Mouse (Mus musculus): ENCODE measurements at regions not wholly inside any gene's neighbourhood (a gene's known extent, or its start where the extent isn't known, plus 50 kb on each side); places are given as distances from the start of the nearest gene placed in this dataset.
"Not testable (repeated sequence)": the region's sequence is repeated elsewhere in the genome, so short reads cannot be mapped to it uniquely, and the experiment has no call there.

- ATAC-seq: no peak
- 82% methylated on average over 1 of the region's 1 CpGs for WGBS
- H3K4me1 ChIP-seq (replicated peaks): no peaks in the 10 kb centered on the region
- no peak overlapping the region for H3K4me2 ChIP-seq (replicated peaks)
- no peaks in the 10 kb centered on the region for H3K36me3 ChIP-seq
- no peak overlapping the region for H3K9ac ChIP-seq (replicated peaks)
- no peaks in the 10 kb centered on the region for H3K27me3 ChIP-seq
- no peaks in the 10 kb centered on the region for H3K9me3 ChIP-seq
- H3K27ac ChIP-seq: no peak overlapping the region
- H3K4me3 ChIP-seq (replicated peaks): no peak overlapping the region
These were observed 532.8 kb downstream of the Tfec start for GRCm38 (mm10) chr6:16365450-16365849.

GRCm38 (mm10) chr6:16362057-16362456 is 536.2 kb downstream of the Tfec start:
- no peak overlapping the region for H3K9ac ChIP-seq (replicated peaks)
- H3K27ac ChIP-seq: no peak overlapping the region
- H3K4me1 ChIP-seq (replicated peaks): no peaks in the 10 kb centered on the region
- H3K27me3 ChIP-seq: no peaks in the 10 kb centered on the region
- 55% methylated on average over 4 of the region's 4 CpGs for WGBS
- H3K4me3 ChIP-seq (replicated peaks): no peak overlapping the region
- ATAC-seq: no peak
- no peak overlapping the region for H3K4me2 ChIP-seq (replicated peaks)
- no peaks in the 10 kb centered on the region for H3K36me3 ChIP-seq
- H3K9me3 ChIP-seq: no peaks in the 10 kb centered on the region

- WGBS: 41% methylated on average over 25 of the region's 25 CpGs
- not testable (repeated sequence) for H3K4me2 ChIP-seq (replicated peaks); H3K9me3 ChIP-seq; H3K4me3 ChIP-seq (replicated peaks); H3K27me3 ChIP-seq; H3K27ac ChIP-seq; H3K4me1 ChIP-seq (replicated peaks); H3K36me3 ChIP-seq; H3K9ac ChIP-seq (replicated peaks)
- ATAC-seq: peak; percentile 93
These were observed 538.1 kb downstream of the Tfec start for GRCm38 (mm10) chr6:16359881-16360711.

- Histone ChIP-seq H3K36me3 (no peaks in the 10 kb centered on the region), H3K9me3 (no peaks in the 10 kb centered on the region), H3K27ac (no peak overlapping the region), H3K4me3 (replicated peaks) (peak overlapping the region; percentile 24), H3K4me2 (replicated peaks) (peak overlapping the region; percentile 46), H3K27me3 (no peaks in the 10 kb centered on the region), H3K9ac (replicated peaks) (no peak overlapping the region), H3K4me1 (replicated peaks) (no peaks in the 10 kb centered on the region)
- peak; percentile 66 for ATAC-seq
- 61% methylated on average over 6 of the region's 7 CpGs for WGBS
These were observed 538.8 kb downstream of the Tfec start for GRCm38 (mm10) chr6:16359464-16359863.

GRCm38 (mm10) chr6:16333638-16334037 is 564.6 kb downstream of the Tfec start:
- Histone ChIP-seq H3K9me3 (no peaks in the 10 kb centered on the region), H3K27me3 (no peaks in the 10 kb centered on the region), H3K27ac (no peak overlapping the region), H3K36me3 (no peaks in the 10 kb centered on the region), H3K4me2 (replicated peaks) (no peak overlapping the region), H3K4me1 (replicated peaks) (no peaks in the 10 kb centered on the region; the same call in 1 of the 2 replicates), H3K9ac (replicated peaks) (no peak overlapping the region), H3K4me3 (replicated peaks) (no peak overlapping the region)
- ATAC-seq: no peak
- WGBS: 53% methylated on average over 8 of the region's 8 CpGs

GRCm38 (mm10) chr6:16314305-16315010 is 583.8 kb downstream of the Tfec start:
- WGBS: 86% methylated on average over 15 of the region's 15 CpGs
- ATAC-seq: no peak

DNA sequence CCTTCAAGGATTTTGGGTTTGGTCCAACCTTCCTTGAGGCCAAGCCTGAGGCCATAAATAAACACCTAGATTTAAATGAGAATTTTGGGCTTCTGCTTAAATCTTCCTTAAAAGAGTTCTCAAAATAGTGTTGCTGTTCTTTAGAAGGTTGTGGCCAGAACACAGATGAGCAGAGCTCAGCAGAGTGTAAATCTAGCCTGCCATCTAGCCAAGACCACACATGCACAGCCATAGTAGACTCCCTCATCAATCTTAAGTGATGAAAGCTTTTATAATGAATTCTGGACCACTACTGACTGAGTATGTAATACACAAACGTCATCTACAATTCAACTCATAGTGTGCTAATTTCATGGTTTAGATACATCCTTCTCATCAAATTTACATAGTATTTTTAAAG is 585.3 kb downstream of the Tfec start:
- no peak for ATAC-seq
- Histone ChIP-seq H3K9ac (replicated peaks) (no peak overlapping the region), H3K4me1 (replicated peaks) (peaks cover 21% of the 10 kb centered on the region), H3K4me3 (replicated peaks) (no peak overlapping the region), H3K9me3 (no peaks in the 10 kb centered on the region), H3K27ac (no peak overlapping the region), H3K4me2 (replicated peaks) (no peak overlapping the region), H3K36me3 (no peaks in the 10 kb centered on the region), H3K27me3 (no peaks in the 10 kb centered on the region)
- WGBS: 34% methylated on average over 1 of the region's 1 CpGs

More at GRCm38 (mm10) chr6:16314305-16315010, 583.8 kb downstream of the Tfec start:
- no peak overlapping the region for H3K9ac ChIP-seq (replicated peaks)
- no peak overlapping the region for H3K4me3 ChIP-seq (replicated peaks)
- H3K27me3 ChIP-seq: no peaks in the 10 kb centered on the region
- H3K4me1 ChIP-seq (replicated peaks): peaks cover 25% of the 10 kb centered on the region
- H3K4me2 ChIP-seq (replicated peaks): no peak overlapping the region
- no peaks in the 10 kb centered on the region for H3K36me3 ChIP-seq
- H3K9me3 ChIP-seq: no peaks in the 10 kb centered on the region
- H3K27ac ChIP-seq: peak overlapping the region; percentile 19; the same call in 1 of the 2 replicates

GRCm38 (mm10) chr6:16283328-16284072 is 563.0 kb downstream of the Mdfic start:
- no peak overlapping the region for H3K9ac ChIP-seq (replicated peaks)
- no peaks in the 10 kb centered on the region for H3K27me3 ChIP-seq
- no peak overlapping the region for H3K27ac ChIP-seq
- no peak overlapping the region for H3K4me2 ChIP-seq (replicated peaks)
- ATAC-seq: no peak
- no peaks in the 10 kb centered on the region for H3K9me3 ChIP-seq
- no peaks in the 10 kb centered on the region for H3K4me1 ChIP-seq (replicated peaks)
- WGBS: 42% methylated on average over 8 of the region's 8 CpGs
- no peak overlapping the region for H3K4me3 ChIP-seq (replicated peaks)
- no peaks in the 10 kb centered on the region for H3K36me3 ChIP-seq

DNA sequence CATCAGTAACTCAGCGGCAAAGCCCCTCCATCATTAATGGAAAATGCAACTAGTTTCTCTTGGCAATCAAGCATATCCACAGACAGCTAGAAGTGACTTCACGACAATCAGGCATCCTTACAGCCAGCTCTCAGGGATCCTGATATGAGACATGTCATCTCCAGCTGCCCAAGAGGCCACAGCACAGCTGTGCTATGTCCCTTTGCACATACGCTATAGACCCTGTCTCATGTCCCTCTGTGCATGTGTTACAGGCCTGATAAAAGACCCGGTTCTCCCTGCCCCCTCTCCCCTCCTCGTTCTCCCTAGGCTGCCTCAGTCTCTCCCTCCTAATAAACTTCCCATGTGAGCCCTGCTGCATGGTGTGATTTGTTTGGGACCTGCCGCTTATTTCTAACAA is 561.5 kb downstream of the Mdfic start:
- H3K27ac ChIP-seq: no peak overlapping the region
- no peak overlapping the region for H3K9ac ChIP-seq (replicated peaks)
- H3K4me3 ChIP-seq (replicated peaks): no peak overlapping the region
- no peaks in the 10 kb centered on the region for H3K27me3 ChIP-seq
- 89% methylated on average over 6 of the region's 6 CpGs for WGBS
- H3K4me1 ChIP-seq (replicated peaks): no peaks in the 10 kb centered on the region
- no peaks in the 10 kb centered on the region for H3K9me3 ChIP-seq
- no peak for ATAC-seq
- no peaks in the 10 kb centered on the region for H3K36me3 ChIP-seq
- H3K4me2 ChIP-seq (replicated peaks): no peak overlapping the region

Measured in midbrain, embryonic 13.5 days (tissue).